Mouse (Mus musculus) cerebellum, adult 2 months (tissue): ENCODE measurements around the gene Dnajb13. TPM values are rescaled to one million over a fixed set of nuclear protein-coding genes. Genes with fewer than 3 reads are reported as not detected.
A peak's percentile ranks its signal among the peaks of the same experiment; 100 is the strongest.

Experiments used
- DNase-seq, 2 experiments: peaks; one replicate each; pipeline ENCODE4 v3.0.0; 2021
- H3K27ac ChIP-seq: fragments of 200-500 bp; 2 replicates; pipeline ENCODE4 v1.5.1; 2012; ENCODE audit warnings: low read length, control low read depth, inconsistent platforms; ENCODE audit not compliant: insufficient read depth
- H3K27me3 ChIP-seq: fragments of 200-500 bp; 2 replicates; pipeline ENCODE4 v1.6.1; 2012; ENCODE audit warnings: inconsistent platforms, mild to moderate bottlenecking, low read length, moderate library complexity; ENCODE audit not compliant: control insufficient read depth, insufficient read depth
- H3K4me1 ChIP-seq: fragments of 200-500 bp; 2 replicates; pipeline ENCODE4 v1.6.1; 2011; ENCODE audit warnings: low read length; ENCODE audit not compliant: control insufficient read depth, insufficient read depth
- H3K4me3 ChIP-seq: fragments of 200-500 bp; replicated peaks from 2 replicates; pipeline ENCODE3; 2011; ENCODE audit warnings: mild to moderate bottlenecking, low read depth, low read length, control low read depth; ENCODE audit not compliant: insufficient read depth
- CTCF ChIP-seq: fragments of 200-500 bp; IDR thresholded peaks from 2 replicates; pipeline ENCODE4 v1.5.1; 2011; ENCODE audit warnings: low read depth, mild to moderate bottlenecking, control low read depth, low read length, moderate library complexity, borderline replicate concordance; ENCODE audit not compliant: insufficient read depth
- POLR2A ChIP-seq: fragments of 200-500 bp; IDR thresholded peaks from 2 replicates; pipeline ENCODE4 v1.6.1; 2011; ENCODE audit warnings: low read length, control low read depth, borderline replicate concordance; ENCODE audit not compliant: insufficient read depth
- WGBS: fragments of 180-500 bp; shearing (Covaris S2); methylation state at CpG from one replicate; pipeline ENCODE4 v1.1.7; 2018; 5-methylcytosine and 5-hydroxymethylcytosine counted together
- polyA plus RNA-seq: library from polyadenylated mRNA; depleted of rRNA; stranded (reverse); fragments of >200 nt; gene quantifications from 2 replicates; pipeline ENCODE4 v1.2.3, GENCODE M21; 2012

The Dnajb13 gene
- polyA plus RNA-seq, 1 experiment: 1.2 TPM

DNA sequence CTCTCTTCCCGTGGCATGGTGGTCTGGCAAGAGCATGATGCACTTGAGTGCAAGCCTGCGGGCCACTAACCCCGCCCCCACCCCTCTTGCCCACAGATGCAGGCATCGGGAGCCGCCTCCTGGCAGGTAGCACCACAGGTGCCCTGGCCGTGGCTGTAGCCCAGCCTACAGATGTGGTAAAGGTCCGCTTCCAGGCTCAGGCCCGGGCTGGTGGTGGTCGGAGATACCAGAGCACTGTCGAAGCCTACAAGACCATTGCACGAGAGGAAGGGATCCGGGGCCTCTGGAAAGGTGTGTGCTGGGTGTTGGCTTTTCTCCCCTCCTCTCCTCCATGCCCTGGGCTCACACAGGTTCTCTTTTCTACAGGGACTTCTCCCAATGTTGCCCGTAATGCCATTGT is 16.8 kb downstream of the Dnajb13 start:
- no peak for TF ChIP-seq CTCF
- TF ChIP-seq POLR2A: no peak
- Histone ChIP-seq H3K4me1 (no peaks in the 10 kb centered on the region), H3K27me3 (no peaks in the 10 kb centered on the region), H3K27ac (no peak overlapping the region), H3K4me3 (no peak overlapping the region)
- WGBS: 93% methylated on average over 13 of the region's 13 CpGs
- no peak for DNase-seq

DNA sequence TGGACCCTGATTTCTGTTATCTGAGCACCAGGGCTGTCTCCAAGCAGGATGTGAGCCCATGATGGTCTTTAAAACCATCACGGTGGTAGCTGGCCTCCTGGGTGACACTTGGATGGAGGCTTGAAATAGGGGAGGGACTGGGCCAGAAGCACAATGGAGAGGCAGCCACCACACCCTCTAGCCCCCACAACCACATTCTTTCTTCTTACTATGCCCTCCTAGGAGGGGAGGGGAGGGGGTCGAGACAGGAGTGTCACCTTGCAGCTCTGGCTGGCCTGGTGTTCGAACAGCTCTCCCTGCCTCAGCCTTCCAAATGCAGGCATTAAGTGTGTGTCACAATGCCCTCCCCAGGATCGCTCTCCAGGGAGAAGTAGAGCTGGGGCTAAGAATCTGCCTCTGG is 17.4 kb downstream of the Dnajb13 start:
- no peak overlapping the region for H3K27ac ChIP-seq
- H3K4me1 ChIP-seq: no peaks in the 10 kb centered on the region
- H3K4me3 ChIP-seq: no peak overlapping the region
- TF ChIP-seq POLR2A (no peak), CTCF (no peak)
- DNase-seq: no peak
- H3K27me3 ChIP-seq: no peaks in the 10 kb centered on the region
- WGBS: 70% methylated on average over 4 of the region's 4 CpGs

- DNase-seq: no peak
- WGBS: 94% methylated on average over 9 of the region's 9 CpGs
- H3K27me3 ChIP-seq: no peaks in the 10 kb centered on the region
- H3K4me1 ChIP-seq: no peaks in the 10 kb centered on the region
- no peak for TF ChIP-seq CTCF
- H3K4me3 ChIP-seq: no peak overlapping the region
- H3K27ac ChIP-seq: no peak overlapping the region
Observed at GRCm38 (mm10) chr7:100496791-100497190, 18.0 kb downstream of the Dnajb13 start.

- Histone ChIP-seq H3K4me1 (no peaks in the 10 kb centered on the region), H3K27me3 (no peaks in the 10 kb centered on the region), H3K4me3 (no peak overlapping the region), H3K27ac (no peak overlapping the region)
- TF ChIP-seq POLR2A (no peak), CTCF (no peak)
- WGBS: 57% methylated on average over 6 of the region's 6 CpGs
- no peak for DNase-seq
Observed at GRCm38 (mm10) chr7:100496371-100496770, 18.4 kb downstream of the Dnajb13 start.

GRCm38 (mm10) chr7:100495581-100496251 is 19.0 kb downstream of the Dnajb13 start:
- Histone ChIP-seq H3K4me1 (no peaks in the 10 kb centered on the region), H3K4me3 (no peak overlapping the region), H3K27me3 (no peaks in the 10 kb centered on the region), H3K27ac (peak overlapping the region; percentile 4; the same call in 1 of the 2 replicates)
- TF ChIP-seq CTCF (no peak), POLR2A (no peak)
- peak in 1 of 2 experiments; percentile 33 for DNase-seq
- 46% methylated on average over 11 of the region's 11 CpGs for WGBS

DNA sequence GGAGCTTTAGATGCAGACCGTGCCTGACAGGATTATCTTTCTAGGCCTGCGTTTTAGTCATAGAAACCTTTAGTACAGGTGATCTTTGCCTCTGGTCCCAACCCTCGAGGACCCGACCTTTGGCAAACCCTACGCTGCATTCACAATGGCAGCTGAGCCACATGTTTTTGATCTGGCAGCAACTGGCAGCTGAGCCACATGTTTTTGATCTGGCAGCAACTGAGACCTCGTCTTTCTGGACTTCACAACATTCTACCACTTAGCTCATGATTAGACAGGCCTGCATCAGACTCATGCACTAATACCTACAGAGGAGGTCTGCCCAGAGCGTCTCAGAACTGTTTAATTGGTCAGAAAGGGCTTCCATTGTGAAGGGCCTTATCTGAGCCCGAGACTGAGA is 19.7 kb downstream of the Dnajb13 start:
- Histone ChIP-seq H3K4me3 (no peak overlapping the region), H3K27me3 (no peaks in the 10 kb centered on the region), H3K4me1 (no peaks in the 10 kb centered on the region), H3K27ac (peak overlapping the region; percentile 4)
- no peak for TF ChIP-seq POLR2A
- no peak for TF ChIP-seq CTCF
- 80% methylated on average over 8 of the region's 8 CpGs for WGBS
- no peak for DNase-seq

GRCm38 (mm10) chr7:100494415-100494831 is 20.3 kb downstream of the Dnajb13 start:
- no peak for DNase-seq
- no peak for TF ChIP-seq POLR2A
- no peak for TF ChIP-seq CTCF
- Histone ChIP-seq H3K4me3 (no peak overlapping the region), H3K27ac (no peak overlapping the region), H3K4me1 (no peaks in the 10 kb centered on the region), H3K27me3 (no peaks in the 10 kb centered on the region)
- 97% methylated on average over 7 of the region's 7 CpGs for WGBS

GRCm38 (mm10) chr7:100493484-100494414 is 21.0 kb downstream of the Dnajb13 start:
- Histone ChIP-seq H3K4me1 (no peaks in the 10 kb centered on the region), H3K27ac (no peak overlapping the region), H3K4me3 (peak overlapping the region; percentile 55), H3K27me3 (no peaks in the 10 kb centered on the region)
- TF ChIP-seq CTCF: no peak
- TF ChIP-seq POLR2A: no peak
- no peak for DNase-seq
- 46% methylated on average over 19 of the region's 19 CpGs for WGBS
